Mouse (Mus musculus) CH12.LX (cell line): Measurements from ENCODE around the gene Sept9. TPM values are rescaled to one million over a fixed set of nuclear protein-coding genes. Genes with fewer than 3 reads are reported as not detected.

ENCODE experiments used
- DNase-seq: peaks from one replicate; pipeline ENCODE4 v3.0.0-alpha.2; 2013; ENCODE audit errors: extremely low read depth
- H3K27ac ChIP-seq: 2 replicates; pipeline ENCODE4 v1.5.1; 2012; ENCODE audit warnings: low read depth, mild to moderate bottlenecking, control low read depth, moderate library complexity; ENCODE audit not compliant: insufficient read depth
- H3K27me3 ChIP-seq: replicated peaks from 2 replicates; pipeline ENCODE3; 2012; ENCODE audit warnings: inconsistent platforms
- H3K36me3 ChIP-seq, 2 experiments: replicated peaks in 1 of 2; 2 replicates each; pipeline versions ENCODE3 to v1.6.1; 2012; ENCODE audit warnings: inconsistent platforms in 1 of 2, low read length in 1 of 2, mild to moderate bottlenecking in 1 of 2, mixed read lengths in 1 of 2, moderate library complexity in 1 of 2; ENCODE audit not compliant: control insufficient read depth in 1 of 2, insufficient read depth in 1 of 2
- H3K4me1 ChIP-seq, 2 experiments: 2 replicates each; pipeline ENCODE4 v1.6.1; 2012; ENCODE audit warnings: inconsistent platforms in 1 of 2, moderate library complexity in 1 of 2; ENCODE audit not compliant: insufficient read depth in 2 of 2, control insufficient read depth in 1 of 2
- H3K4me2 ChIP-seq: 2 replicates; pipeline ENCODE4 v1.6.1; 2012; ENCODE audit warnings: low read depth, mild to moderate bottlenecking, control low read depth; ENCODE audit not compliant: poor library complexity, insufficient read depth, severe bottlenecking
- H3K4me3 ChIP-seq, 3 experiments: fragments of 150-350 bp in 1 of 3; sonication (generic) in 1 of 3; replicated peaks in 1 of 3; 2 replicates each; pipeline versions ENCODE3 to v1.5.1; 2011 to 2012; ENCODE audit warnings: low read depth in 2 of 3, low read length in 2 of 3, mild to moderate bottlenecking in 2 of 3, moderate library complexity in 2 of 3, control low read depth in 1 of 3, improper control_type of control experiment in 1 of 3, inconsistent platforms in 1 of 3, mixed read lengths in 1 of 3; ENCODE audit not compliant: poor library complexity in 1 of 3
- H3K79me2 ChIP-seq: replicated peaks from 2 replicates; pipeline ENCODE4 v1.6.1; 2012; ENCODE audit warnings: mild to moderate bottlenecking, moderate library complexity; ENCODE audit not compliant: control insufficient read depth, poor library complexity, insufficient read depth, severe bottlenecking; ENCODE audit errors: extremely low read depth
- H3K9ac ChIP-seq: 2 replicates; pipeline ENCODE4 v1.6.1; 2012; ENCODE audit warnings: low read depth, mild to moderate bottlenecking, control low read depth, moderate library complexity; ENCODE audit not compliant: insufficient read depth
- H3K9me3 ChIP-seq: replicated peaks from 2 replicates; pipeline ENCODE3; 2012; ENCODE audit warnings: low read length, inconsistent platforms, mixed read lengths
- BHLHE40 ChIP-seq: IDR thresholded peaks from 2 replicates; pipeline ENCODE4 v1.6.1; 2011; ENCODE audit warnings: mild to moderate bottlenecking, low read depth, low read length, improper control_type of control experiment
- CHD1 ChIP-seq: IDR thresholded peaks from 2 replicates; pipeline ENCODE4 v1.6.1; 2012; ENCODE audit warnings: low read depth, low read length, improper control_type of control experiment, inconsistent platforms
- EP300 ChIP-seq: IDR thresholded peaks from 2 replicates; pipeline ENCODE4 v1.6.1; 2011; ENCODE audit warnings: low read length, improper control_type of control experiment
- ETS1 ChIP-seq: conservative IDR thresholded peaks from 2 replicates; pipeline ENCODE4 v1.6.1; 2012; ENCODE audit warnings: low read depth, mild to moderate bottlenecking, inconsistent platforms, low read length, improper control_type of control experiment, moderate library complexity
- GABPA ChIP-seq: IDR thresholded peaks from 2 replicates; pipeline ENCODE4 v1.6.1; 2012; ENCODE audit warnings: low read depth, low read length, improper control_type of control experiment, inconsistent platforms; ENCODE audit not compliant: insufficient replicate concordance
- MAX ChIP-seq: IDR thresholded peaks from 2 replicates; pipeline ENCODE4 v1.6.1; 2011; ENCODE audit warnings: low read length, improper control_type of control experiment
- MEF2A ChIP-seq: IDR thresholded peaks from 2 replicates; pipeline ENCODE4 v1.6.1; 2014; ENCODE audit warnings: low read depth, mild to moderate bottlenecking, inconsistent platforms, low read length, improper control_type of control experiment, borderline replicate concordance
- MXI1 ChIP-seq: IDR thresholded peaks from 2 replicates; pipeline ENCODE4 v1.6.1; 2011; ENCODE audit warnings: mild to moderate bottlenecking, low read depth, low read length, improper control_type of control experiment
- NELFE ChIP-seq: IDR thresholded peaks from 2 replicates; pipeline ENCODE4 v1.6.1; 2011; ENCODE audit warnings: low read depth, low read length, improper control_type of control experiment
- NRF1 ChIP-seq: IDR thresholded peaks from 2 replicates; pipeline ENCODE4 v1.6.1; 2014; ENCODE audit warnings: low read depth, mild to moderate bottlenecking, inconsistent platforms, low read length, improper control_type of control experiment, moderate library complexity
- RAD21 ChIP-seq: IDR thresholded peaks from 2 replicates; pipeline ENCODE4 v1.6.1; 2011; ENCODE audit warnings: low read depth, mild to moderate bottlenecking, low read length, improper control_type of control experiment, moderate library complexity
- SIN3A ChIP-seq: IDR thresholded peaks from 2 replicates; pipeline ENCODE4 v1.6.1; 2012; ENCODE audit warnings: low read length, improper control_type of control experiment, inconsistent platforms
- USF2 ChIP-seq: conservative IDR thresholded peaks from 2 replicates; pipeline ENCODE4 v1.6.1; 2011; ENCODE audit warnings: low read depth, low read length, improper control_type of control experiment
- ZMIZ1 ChIP-seq: IDR thresholded peaks from 2 replicates; pipeline ENCODE4 v1.6.1; 2012; ENCODE audit warnings: low read depth, mild to moderate bottlenecking, inconsistent platforms, low read length, improper control_type of control experiment
- dilution Hi-C: fragments of 300-500 bp; cut with MboI; formaldehyde crosslinking; loops from 2 replicates; pipeline ENCODE4 v1.14.3; 2020; ENCODE audit warnings: low sequenced_read_pairs; ENCODE audit not compliant: extremely low pct_unique_long_range_greater_than_20kb, extremely low pct_ligation_motif_present
- in situ Hi-C: fragments of 300-500 bp; cut with MboI; formaldehyde crosslinking; loops from 3 replicates; pipeline ENCODE4 v1.14.3; 2019; ENCODE audit warnings: low sequenced_read_pairs, low pct_ligation_motif_present, low pct_unique_long_range_greater_than_20kb, mixed read lengths
- polyA plus RNA-seq: library from polyadenylated mRNA; unstranded; fragments of >175 nt; gene quantifications from 2 replicates; pipeline ENCODE4 v1.2.1, GENCODE M21; 2012; ENCODE audit warnings: low read depth; ENCODE audit not compliant: insufficient read length
- total RNA-seq, 2 experiments: library from RNA; depleted of rRNA; stranded (reverse); fragments of 300-350 nt in 1 of 2; fragments of >200 nt in 1 of 2; gene quantifications; 2 replicates each; pipeline ENCODE4 v1.2.3; 2012 to 2014

Gene Sept9
- total and polyA plus RNA-seq, 3 experiments = 47.6 to 128 (median 110) TPM

DNA sequence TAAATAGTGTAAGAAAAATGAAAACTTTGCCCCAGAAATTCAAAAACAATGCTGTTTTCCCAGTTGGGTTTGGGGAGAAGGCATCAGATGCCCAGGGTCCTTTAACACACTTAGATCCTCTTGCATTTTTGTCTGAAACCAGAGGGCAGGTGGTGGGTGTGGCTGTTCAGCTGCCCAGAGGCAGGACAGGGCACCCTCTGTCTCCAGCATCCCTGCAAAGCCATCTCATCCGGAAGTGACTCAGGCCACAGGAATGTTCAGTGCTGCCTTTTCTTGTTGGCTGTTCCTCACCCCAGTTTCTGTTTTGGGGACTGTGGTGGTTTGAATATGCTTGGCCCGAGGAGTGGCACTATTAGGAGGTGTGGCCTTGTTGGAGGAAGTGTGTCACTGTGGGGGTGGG, 17.3 kb downstream of the Sept9 start:
- Histone ChIP-seq H3K9me3 (peaks cover 6% of the 10 kb centered on the region), H3K4me3 (no peak overlapping the region), H3K4me2 (no peak overlapping the region), H3K27me3 (peaks cover 11% of the 10 kb centered on the region), H3K79me2 (no peaks in the 10 kb centered on the region), H3K9ac (no peak overlapping the region), H3K36me3 (no peaks in the 10 kb centered on the region), H3K27ac (no peak overlapping the region), H3K4me1 (peaks cover 10 to 26% of the 10 kb centered on the region in 2 experiments)
- DNase-seq = no peak
- dilution Hi-C loops = no loop called here
- no peak for TF ChIP-seq MEF2A
- TF ChIP-seq CHD1 = no peak
- no peak for TF ChIP-seq GABPA
- TF ChIP-seq MAX = no peak
- TF ChIP-seq USF2 = no peak
- TF ChIP-seq ETS1 = no peak
- TF ChIP-seq EP300 = no peak
- no peak for TF ChIP-seq BHLHE40
- TF ChIP-seq NRF1 = no peak
- in situ Hi-C loops = no loop called here

DNA sequence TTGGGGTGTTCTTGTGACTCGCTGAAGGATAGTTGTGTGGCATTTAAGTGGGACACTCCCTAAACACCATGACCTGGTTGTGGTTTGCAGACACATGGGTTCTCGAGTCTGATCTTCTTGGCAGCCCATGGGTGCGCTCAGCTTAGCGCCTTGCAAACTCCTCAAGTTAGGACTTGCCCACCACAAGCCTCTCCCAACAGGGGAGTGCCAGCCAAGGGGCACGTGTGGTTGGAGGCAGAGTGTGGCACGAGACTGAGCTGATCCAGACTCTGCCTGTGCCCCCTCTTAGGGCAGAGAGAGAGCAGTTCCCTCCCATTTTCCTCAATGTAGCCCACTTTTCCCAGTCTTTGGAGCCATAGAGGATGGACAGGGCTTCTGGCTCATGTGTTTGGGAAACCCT, 18.6 kb downstream of the Sept9 start:
- Histone ChIP-seq H3K9me3 (peaks cover 6% of the 10 kb centered on the region), H3K9ac (no peak overlapping the region), H3K27me3 (peaks cover 9% of the 10 kb centered on the region), H3K79me2 (no peaks in the 10 kb centered on the region), H3K4me1 (peaks cover 13 to 30% of the 10 kb centered on the region in 2 experiments), H3K4me2 (no peak overlapping the region), H3K36me3 (no peaks in the 10 kb centered on the region), H3K27ac (no peak overlapping the region), H3K4me3 (no peak overlapping the region)
- no peak for DNase-seq
- TF ChIP-seq RAD21 = no peak
- peak; percentile 51 for TF ChIP-seq BHLHE40
- dilution Hi-C loops = no loop called here
- in situ Hi-C loops = no loop called here

GRCm38 (mm10) chr11:117218498-117218897, 19.0 kb downstream of the Sept9 start:
- H3K4me1 ChIP-seq = peaks cover 13 to 30% of the 10 kb centered on the region in 2 experiments
- H3K4me2 ChIP-seq = no peak overlapping the region
- peaks cover 6% of the 10 kb centered on the region for H3K9me3 ChIP-seq
- no peak for DNase-seq
- no peak for TF ChIP-seq ZMIZ1
- no peak for TF ChIP-seq MXI1
- TF ChIP-seq NELFE = no peak
- no peak for TF ChIP-seq ETS1
- TF ChIP-seq SIN3A = no peak
- in situ Hi-C loops (no loop called here), dilution Hi-C loops (no loop called here)
- no peaks in the 10 kb centered on the region for H3K36me3 ChIP-seq
- H3K9ac ChIP-seq = no peak overlapping the region
- H3K79me2 ChIP-seq = no peaks in the 10 kb centered on the region
- H3K27me3 ChIP-seq = peaks cover 11% of the 10 kb centered on the region
- no peak overlapping the region for H3K27ac ChIP-seq
- H3K4me3 ChIP-seq = no peak overlapping the region
